Mouse (Mus musculus): ENCODE data around the gene Prkn. TPM values are rescaled to one million over a fixed set of nuclear protein-coding genes. Genes with fewer than 3 reads are reported as not detected.

The Prkn gene
- polyA plus RNA-seq, 1 experiment from 2014 or later = 3.0 TPM

DNA sequence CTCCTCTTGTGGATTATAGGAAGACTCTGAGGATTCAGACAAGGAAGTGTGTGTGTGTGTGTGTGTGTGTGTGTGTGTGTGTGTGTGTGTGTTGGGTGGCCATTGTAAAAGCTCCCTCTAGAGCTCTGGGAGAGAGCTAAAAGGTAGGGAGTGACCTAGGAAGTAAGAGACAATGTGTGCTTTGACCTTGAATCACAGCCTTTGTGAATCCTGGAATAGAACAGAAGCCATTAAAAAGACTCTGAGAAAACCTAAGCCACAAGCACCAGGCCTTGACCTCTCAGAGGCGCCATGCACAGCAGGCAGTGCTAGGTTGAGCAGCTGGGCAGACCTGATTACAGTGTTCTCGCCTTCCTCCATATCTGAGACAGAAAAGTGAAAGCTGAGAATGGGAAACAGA, 1236.6 kb downstream of the Prkn start:
- no peak overlapping the region for H3K4me3 ChIP-seq (ENCODE audit: low read depth, low read length)
- WGBS = 78% methylated on average over 2 of the region's 2 CpGs
- no peaks in the 10 kb centered on the region for H3K27me3 ChIP-seq (ENCODE audit: control insufficient read depth, insufficient read depth, low read length)
- H3K9ac ChIP-seq (replicated peaks; ENCODE audit: low read depth, low read length) = no peak overlapping the region
- no peak for ATAC-seq (ENCODE audit: insufficient number of reproducible peaks, insufficient read depth, low FRiP score, low read depth)
- peaks cover 5% of the 10 kb centered on the region; the same call in 1 of the 2 replicates for H3K4me1 ChIP-seq (ENCODE audit: control insufficient read depth, insufficient read depth, low read length)
- H3K9me3 ChIP-seq (ENCODE audit: control insufficient read depth, low read depth, low read length) = no peaks in the 10 kb centered on the region
- H3K36me3 ChIP-seq (ENCODE audit: control insufficient read depth, insufficient read depth, low read length) = no peaks in the 10 kb centered on the region
- H3K27ac ChIP-seq (ENCODE audit: low read length) = no peak overlapping the region
- H3K4me2 ChIP-seq (replicated peaks; ENCODE audit: low read depth, low read length) = no peak overlapping the region

GRCm38 (mm10) chr17:12080656-12081495, 1240.7 kb downstream of the Prkn start:
- Histone ChIP-seq H3K36me3 (ENCODE audit: control insufficient read depth, insufficient read depth, low read length) (no peaks in the 10 kb centered on the region), H3K27me3 (ENCODE audit: control insufficient read depth, insufficient read depth, low read length) (no peaks in the 10 kb centered on the region), H3K4me3 (ENCODE audit: low read depth, low read length) (no peak overlapping the region), H3K4me2 (replicated peaks; ENCODE audit: low read depth, low read length) (no peak overlapping the region), H3K9ac (replicated peaks; ENCODE audit: low read depth, low read length) (no peak overlapping the region), H3K27ac (ENCODE audit: low read length) (no peak overlapping the region), H3K9me3 (ENCODE audit: control insufficient read depth, low read depth, low read length) (no peaks in the 10 kb centered on the region), H3K4me1 (ENCODE audit: control insufficient read depth, insufficient read depth, low read length) (peaks cover 5% of the 10 kb centered on the region; the same call in 1 of the 2 replicates)
- WGBS = 40% methylated on average over 20 of the region's 20 CpGs
- no peak for ATAC-seq (ENCODE audit: insufficient number of reproducible peaks, insufficient read depth, low FRiP score, low read depth)

DNA sequence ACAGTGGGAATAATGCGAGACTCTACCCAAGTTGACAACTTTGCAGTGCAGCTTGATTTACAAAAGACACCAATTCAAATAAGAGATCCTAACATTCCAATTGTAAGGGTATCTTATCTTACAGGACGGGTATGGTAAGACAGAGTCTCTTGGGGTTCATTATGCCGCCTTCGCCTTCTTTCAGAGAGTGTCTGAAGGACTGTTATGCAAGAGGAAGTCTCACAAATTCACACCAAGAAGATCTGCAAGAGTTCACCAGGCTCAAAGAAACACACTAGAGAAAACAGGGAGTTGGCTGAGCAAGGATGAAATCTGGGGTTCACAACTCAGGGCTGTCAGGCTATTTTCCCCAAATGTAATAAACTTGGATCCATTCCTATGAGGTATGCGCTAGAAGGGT, 1242.0 kb downstream of the Prkn start:
- WGBS = 90% methylated on average over 5 of the region's 5 CpGs
- Histone ChIP-seq H3K4me1 (ENCODE audit: control insufficient read depth, insufficient read depth, low read length) (peaks cover 5% of the 10 kb centered on the region; the same call in 1 of the 2 replicates), H3K4me2 (replicated peaks; ENCODE audit: low read depth, low read length) (no peak overlapping the region), H3K9ac (replicated peaks; ENCODE audit: low read depth, low read length) (no peak overlapping the region), H3K36me3 (ENCODE audit: control insufficient read depth, insufficient read depth, low read length) (no peaks in the 10 kb centered on the region), H3K4me3 (ENCODE audit: low read depth, low read length) (no peak overlapping the region), H3K27ac (ENCODE audit: low read length) (no peak overlapping the region), H3K27me3 (ENCODE audit: control insufficient read depth, insufficient read depth, low read length) (no peaks in the 10 kb centered on the region), H3K9me3 (ENCODE audit: control insufficient read depth, low read depth, low read length) (no peaks in the 10 kb centered on the region)
- ATAC-seq (ENCODE audit: insufficient number of reproducible peaks, insufficient read depth, low FRiP score, low read depth) = no peak

GRCm38 (mm10) chr17:12090261-12090927, 1250.2 kb downstream of the Prkn start:
- WGBS = 71% methylated on average over 5 of the region's 5 CpGs
- no peak overlapping the region for H3K27ac ChIP-seq (ENCODE audit: low read length)
- no peaks in the 10 kb centered on the region for H3K36me3 ChIP-seq (ENCODE audit: control insufficient read depth, insufficient read depth, low read length)
- H3K27me3 ChIP-seq (ENCODE audit: control insufficient read depth, insufficient read depth, low read length) = no peaks in the 10 kb centered on the region
- ATAC-seq (ENCODE audit: insufficient number of reproducible peaks, insufficient read depth, low FRiP score, low read depth) = no peak
- H3K9me3 ChIP-seq (ENCODE audit: control insufficient read depth, low read depth, low read length) = no peaks in the 10 kb centered on the region
- H3K4me3 ChIP-seq (ENCODE audit: low read depth, low read length) = no peak overlapping the region
- no peaks in the 10 kb centered on the region for H3K4me1 ChIP-seq (ENCODE audit: control insufficient read depth, insufficient read depth, low read length)
- H3K9ac ChIP-seq (replicated peaks; ENCODE audit: low read depth, low read length) = no peak overlapping the region
- no peak overlapping the region for H3K4me2 ChIP-seq (replicated peaks; ENCODE audit: low read depth, low read length)

DNA sequence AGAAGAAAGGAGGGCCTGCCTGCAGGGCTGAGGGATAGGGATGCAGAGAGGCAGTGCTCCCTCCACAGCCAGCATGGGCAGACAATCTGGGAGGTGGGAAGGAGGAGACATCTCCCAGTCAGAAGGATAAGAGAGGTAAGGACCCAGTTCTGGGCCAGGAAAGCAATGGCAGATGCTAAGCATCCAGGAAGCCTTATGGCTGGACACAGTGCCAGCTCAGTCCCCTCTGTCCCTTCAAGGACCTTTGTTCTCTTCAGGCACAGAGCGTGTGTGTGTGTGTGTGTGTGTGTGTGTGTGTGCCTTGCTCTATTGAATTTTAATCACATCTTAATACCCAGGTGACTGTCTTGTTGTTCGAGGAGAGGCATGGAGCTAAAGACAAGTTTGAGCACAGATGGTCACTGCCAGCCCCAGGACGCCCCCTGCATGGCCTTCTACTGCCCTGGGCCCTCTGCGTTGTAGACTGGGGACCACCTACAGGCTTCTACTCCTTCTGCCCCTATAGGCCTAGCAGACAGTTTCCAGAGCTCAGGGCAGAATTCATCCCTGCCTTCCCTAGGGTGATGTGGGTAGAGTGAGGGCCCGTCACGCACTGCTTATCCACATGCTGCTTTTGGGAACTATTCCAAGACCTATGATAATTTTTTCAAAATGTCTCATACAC, 1252.8 kb downstream of the Prkn start:
- ATAC-seq (ENCODE audit: insufficient number of reproducible peaks, insufficient read depth, low FRiP score, low read depth) = no peak
- no peaks in the 10 kb centered on the region for H3K4me1 ChIP-seq (ENCODE audit: control insufficient read depth, insufficient read depth, low read length)
- 79% methylated on average over 6 of the region's 6 CpGs for WGBS
- H3K9ac ChIP-seq (replicated peaks; ENCODE audit: low read depth, low read length) = no peak overlapping the region
- H3K4me3 ChIP-seq (ENCODE audit: low read depth, low read length) = no peak overlapping the region
- H3K4me2 ChIP-seq (replicated peaks; ENCODE audit: low read depth, low read length) = no peak overlapping the region
- H3K36me3 ChIP-seq (ENCODE audit: control insufficient read depth, insufficient read depth, low read length) = no peaks in the 10 kb centered on the region
- no peaks in the 10 kb centered on the region for H3K9me3 ChIP-seq (ENCODE audit: control insufficient read depth, low read depth, low read length)
- H3K27me3 ChIP-seq (ENCODE audit: control insufficient read depth, insufficient read depth, low read length) = no peaks in the 10 kb centered on the region
- no peak overlapping the region for H3K27ac ChIP-seq (ENCODE audit: low read length)

DNA sequence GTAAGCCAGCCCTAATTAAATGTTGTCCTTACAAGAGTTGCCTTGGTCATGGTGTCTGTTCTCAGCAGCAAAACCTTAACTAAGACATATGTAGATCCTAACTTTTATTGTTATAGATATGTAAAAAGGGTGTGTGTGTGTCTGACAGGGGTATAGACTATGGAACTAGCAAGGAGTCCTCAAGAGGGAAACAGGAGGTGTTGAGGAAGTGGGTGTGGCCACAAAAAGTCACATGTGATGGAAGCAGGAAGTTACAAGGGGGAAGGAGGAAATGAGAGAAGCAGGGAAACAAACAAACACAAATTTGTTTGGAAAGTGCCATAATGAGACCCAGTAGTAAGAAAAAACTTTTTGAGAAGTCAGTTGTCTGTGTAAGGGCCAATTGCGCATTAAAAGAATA, 1253.8 kb downstream of the Prkn start:
- Histone ChIP-seq H3K27me3 (ENCODE audit: control insufficient read depth, insufficient read depth, low read length) (no peaks in the 10 kb centered on the region), H3K4me2 (replicated peaks; ENCODE audit: low read depth, low read length) (no peak overlapping the region), H3K9me3 (ENCODE audit: control insufficient read depth, low read depth, low read length) (no peaks in the 10 kb centered on the region), H3K36me3 (ENCODE audit: control insufficient read depth, insufficient read depth, low read length) (no peaks in the 10 kb centered on the region), H3K27ac (ENCODE audit: low read length) (no peak overlapping the region), H3K4me3 (ENCODE audit: low read depth, low read length) (no peak overlapping the region), H3K4me1 (ENCODE audit: control insufficient read depth, insufficient read depth, low read length) (no peaks in the 10 kb centered on the region), H3K9ac (replicated peaks; ENCODE audit: low read depth, low read length) (no peak overlapping the region)
- no peak for ATAC-seq (ENCODE audit: insufficient number of reproducible peaks, insufficient read depth, low FRiP score, low read depth)
- 100% methylated on average over 1 of the region's 1 CpGs for WGBS

- Histone ChIP-seq H3K4me1 (ENCODE audit: control insufficient read depth, insufficient read depth, low read length) (no peaks in the 10 kb centered on the region), H3K9ac (replicated peaks; ENCODE audit: low read depth, low read length) (no peak overlapping the region), H3K36me3 (ENCODE audit: control insufficient read depth, insufficient read depth, low read length) (no peaks in the 10 kb centered on the region), H3K4me2 (replicated peaks; ENCODE audit: low read depth, low read length) (no peak overlapping the region), H3K27me3 (ENCODE audit: control insufficient read depth, insufficient read depth, low read length) (no peaks in the 10 kb centered on the region), H3K9me3 (ENCODE audit: control insufficient read depth, low read depth, low read length) (no peaks in the 10 kb centered on the region), H3K27ac (ENCODE audit: low read length) (no peak overlapping the region), H3K4me3 (ENCODE audit: low read depth, low read length) (no peak overlapping the region)
- 0 out of 2 replicates have a peak, but pooled peaks have one; percentile 46 for ATAC-seq (ENCODE audit: insufficient number of reproducible peaks, insufficient read depth, low FRiP score, low read depth)
- 81% methylated on average over 9 of the region's 9 CpGs for WGBS
Measured at GRCm38 (mm10) chr17:12094827-12095590, 1254.8 kb downstream of the Prkn start.

GRCm38 (mm10) chr17:12099415-12099814, 1259.2 kb downstream of the Prkn start:
- Histone ChIP-seq H3K4me3 (ENCODE audit: low read depth, low read length) (no peak overlapping the region), H3K4me2 (replicated peaks; ENCODE audit: low read depth, low read length) (no peak overlapping the region), H3K27me3 (ENCODE audit: control insufficient read depth, insufficient read depth, low read length) (no peaks in the 10 kb centered on the region), H3K4me1 (ENCODE audit: control insufficient read depth, insufficient read depth, low read length) (no peaks in the 10 kb centered on the region), H3K9ac (replicated peaks; ENCODE audit: low read depth, low read length) (no peak overlapping the region), H3K9me3 (ENCODE audit: control insufficient read depth, low read depth, low read length) (no peaks in the 10 kb centered on the region), H3K36me3 (ENCODE audit: control insufficient read depth, insufficient read depth, low read length) (no peaks in the 10 kb centered on the region), H3K27ac (ENCODE audit: low read length) (no peak overlapping the region)
- ATAC-seq (ENCODE audit: insufficient number of reproducible peaks, insufficient read depth, low FRiP score, low read depth) = no peak

Data from stomach, embryonic 14.5 days (tissue).